Mouse (Mus musculus) MEL (cell line): ENCODE measurements at regions not wholly inside any gene's neighbourhood (a gene's known extent, or its start where the extent isn't known, plus 50 kb on each side); places are given as distances from the start of the nearest gene placed in this dataset.
A peak's percentile ranks its signal among the peaks of the same experiment; 100 is the strongest.

Source experiments
- CTCF ChIP-seq, 3 experiments: IDR thresholded peaks in 2 of 3; conservative IDR thresholded peaks in 1 of 3; 2 replicates each; pipeline ENCODE4 v1.5.1; 2011 to 2012; ENCODE audit warnings: low read length in 3 of 3, low read depth in 2 of 3, mild to moderate bottlenecking in 2 of 3, improper control_type of control experiment in 1 of 3, inconsistent platforms in 1 of 3, mixed read lengths in 1 of 3, moderate library complexity in 1 of 3; ENCODE audit not compliant: control insufficient read depth in 1 of 3, insufficient read depth in 1 of 3, poor library complexity in 1 of 3, severe bottlenecking in 1 of 3
- EP300 ChIP-seq, 2 experiments: IDR thresholded peaks; 2 replicates each; pipeline ENCODE4 v1.6.1; 2011; ENCODE audit warnings: improper control_type of control experiment in 2 of 2, low read length in 2 of 2, low read depth in 1 of 2, mild to moderate bottlenecking in 1 of 2
- POLR2A ChIP-seq, 2 experiments: IDR thresholded peaks; 2 replicates each; pipeline ENCODE4 v1.6.1; 2011 to 2012; ENCODE audit warnings: low read length in 2 of 2, mild to moderate bottlenecking in 2 of 2, control low read depth in 1 of 2, improper control_type of control experiment in 1 of 2, low read depth in 1 of 2, moderate library complexity in 1 of 2; ENCODE audit not compliant: control insufficient read depth in 1 of 2, insufficient read depth in 1 of 2, poor library complexity in 1 of 2
- TBP ChIP-seq: IDR thresholded peaks from 2 replicates; pipeline ENCODE4 v1.8.0; 2011; ENCODE audit warnings: low read depth, low read length, improper control_type of control experiment
- TCF12 ChIP-seq: IDR thresholded peaks from 2 replicates; pipeline ENCODE4 v1.6.1; 2014; ENCODE audit warnings: low read depth, mild to moderate bottlenecking, inconsistent platforms, low read length, improper control_type of control experiment, moderate library complexity
- USF1 ChIP-seq: IDR thresholded peaks from 2 replicates; pipeline ENCODE4 v1.6.1; 2014; ENCODE audit warnings: low read depth, mild to moderate bottlenecking, inconsistent platforms, low read length, improper control_type of control experiment, moderate library complexity

GRCm38 (mm10) chr15:38378106-38378505 is 952.8 kb downstream of the 4930447A16Rik start:
- no peak for TF ChIP-seq POLR2A (IDR thresholded peaks at IDR 0.05; ENCODE audit: control insufficient read depth in 1 of 2, insufficient read depth in 1 of 2, low read depth in 1 of 2, low read length in 2 of 2, poor library complexity in 1 of 2)
- TF ChIP-seq EP300 (IDR thresholded peaks at IDR 0.05; ENCODE audit: low read depth in 1 of 2, low read length in 2 of 2), result no peak
- TF ChIP-seq CTCF (IDR thresholded peaks at IDR 0.05 in 2 of 3, conservative IDR thresholded peaks at IDR 0.05 in 1 of 3; ENCODE audit: control insufficient read depth in 1 of 3, insufficient read depth in 1 of 3, low read depth in 2 of 3, low read length in 3 of 3, poor library complexity in 1 of 3, severe bottlenecking in 1 of 3), result no peak
- TF ChIP-seq TBP, result no peak
- no peak for TF ChIP-seq TCF12
- TF ChIP-seq USF1, result 0 out of 2 replicates have a peak, but pooled peaks have one; percentile 27
